In the genomic region with DNA sequence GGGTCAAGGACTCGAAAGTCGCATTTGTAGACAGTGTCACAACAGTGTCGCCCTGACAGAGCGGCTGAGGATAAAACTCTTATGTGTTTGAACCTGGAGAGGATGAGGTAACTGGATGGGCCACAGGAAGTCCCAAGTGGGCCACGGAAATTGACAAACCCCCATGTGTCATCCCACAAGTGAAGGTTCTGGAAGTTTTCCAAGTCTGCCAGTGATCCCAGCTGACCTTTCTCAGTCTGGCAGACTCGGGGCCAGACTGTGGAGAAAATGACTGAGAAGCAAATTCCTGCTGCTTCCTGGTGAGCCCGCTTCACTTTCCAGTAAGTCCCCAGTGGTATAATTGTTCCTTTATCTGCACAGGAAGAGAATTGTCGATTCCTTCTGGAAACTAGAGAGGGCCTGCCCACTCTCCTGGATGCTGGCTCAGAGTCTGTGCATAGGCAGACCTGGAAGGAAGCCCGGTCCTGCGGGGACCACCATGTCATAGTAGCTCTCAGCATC, we compare ENCODE assay signal across 8 mouse cellular contexts. TPM values are rescaled to one million over a fixed set of nuclear protein-coding genes. Genes with fewer than 3 reads are reported as not detected.
DNase-seq lines count a peak whose midpoint lies in the region; ATAC-seq and TF ChIP-seq lines count a peak whose summit lies in the region.

No protein-coding gene starts in this region.

- H3K9ac ChIP-seq in kidney, postnatal 0 days (ENCODE audit: low read depth, low read length) = no peak overlapping the region
- H3K9ac ChIP-seq in neural tube, embryonic 15.5 days (replicated peaks) = no peak overlapping the region

- H3K9me3 ChIP-seq in kidney, postnatal 0 days (replicated peaks; ENCODE audit: low read length) = no peaks in the 10 kb centered on the region
- H3K9me3 ChIP-seq in neural tube, embryonic 15.5 days (replicated peaks) = no peaks in the 10 kb centered on the region

- H3K4me3 ChIP-seq in left cerebral cortex, adult 2 months = no peak overlapping the region
- no peak overlapping the region for H3K4me3 ChIP-seq in kidney, postnatal 0 days (replicated peaks; ENCODE audit: low read depth, low read length)
- H3K4me3 ChIP-seq in olfactory bulb, adult 2 months (ENCODE audit: insufficient read depth, low read depth, low read length) = no peak overlapping the region
- no peak overlapping the region for H3K4me3 ChIP-seq in neural tube, embryonic 15.5 days (replicated peaks)

- WGBS in kidney, postnatal 0 days = 45% methylated on average over 10 of the region's 10 CpGs
- WGBS in olfactory bulb, adult 2 months = 59% methylated on average over 10 of the region's 10 CpGs
- WGBS in neural tube, embryonic 15.5 days = 74% methylated on average over 10 of the region's 10 CpGs

- intact Hi-C loops in left cerebral cortex, postnatal 4 days (cut with DNase I) = loop anchor here (5.0 to 10.0 kb wide), 2 partner anchors 312 to 919 kb away; no protein-coding TSS in a partner anchor
- intact Hi-C loops in left cerebral cortex, adult 2 months (cut with DNase I) = loop anchor here (5.0 to 10.0 kb wide), 2 partner anchors 734 to 882 kb away; partner anchors contain the start of gene Pik3r1

- DNase-seq in left cerebral cortex, postnatal 4 days = peak; percentile 72
- DNase-seq in left cerebral cortex, adult 2 months (ENCODE audit: extremely low spot score in 1 of 2, low spot score in 2 of 2) = no peak
- DNase-seq in embryo, embryonic 11 days = peak; percentile 45
- peak; percentile 59 for DNase-seq in kidney, postnatal 0 days (ENCODE audit: low spot score)
- no peak for DNase-seq in natural killer cell, adult 2 months (ENCODE audit: low spot score in 2 of 2)
- no peak for DNase-seq in thymus, postnatal 25 days

- TF ChIP-seq CTCF in left cerebral cortex, adult 2 months (IDR thresholded peaks at IDR 0.05) = no peak
- TF ChIP-seq CTCF in kidney, postnatal 0 days (IDR thresholded peaks at IDR 0.05; ENCODE audit: low read depth) = no peak
- no peak for TF ChIP-seq CTCF in olfactory bulb, adult 2 months (IDR thresholded peaks at IDR 0.05; ENCODE audit: insufficient read depth, low read depth, low read length)

- H3K4me1 ChIP-seq in kidney, postnatal 0 days (replicated peaks; ENCODE audit: insufficient read depth, low read length) = 0 out of 2 replicates have a peak, but pooled peaks cover 5% of the 10 kb centered on the region
- peaks cover 12% of the 10 kb centered on the region for H3K4me1 ChIP-seq in olfactory bulb, adult 2 months (ENCODE audit: control insufficient read depth, insufficient read depth, low read length)
- peaks cover 13% of the 10 kb centered on the region for H3K4me1 ChIP-seq in neural tube, embryonic 15.5 days

- TF ChIP-seq POLR2A in olfactory bulb, adult 2 months (IDR thresholded peaks at IDR 0.05; ENCODE audit: insufficient read depth, low read depth, low read length) = no peak

- no peaks in the 10 kb centered on the region for H3K27me3 ChIP-seq in kidney, postnatal 0 days (ENCODE audit: insufficient read depth, low read length)
- H3K27me3 ChIP-seq in neural tube, embryonic 15.5 days (replicated peaks) = 0 out of 2 replicates have a peak, but pooled peaks cover under 1% of the 10 kb centered on the region

- H3K4me2 ChIP-seq in kidney, postnatal 0 days (ENCODE audit: low read length) = no peak overlapping the region
- H3K4me2 ChIP-seq in neural tube, embryonic 15.5 days = no peak overlapping the region

- no peaks in the 10 kb centered on the region for H3K36me3 ChIP-seq in kidney, postnatal 0 days (ENCODE audit: insufficient read depth, low read length)
- no peaks in the 10 kb centered on the region for H3K36me3 ChIP-seq in neural tube, embryonic 15.5 days

- H3K27ac ChIP-seq in left cerebral cortex, adult 2 months = no peak overlapping the region
- H3K27ac ChIP-seq in kidney, postnatal 0 days = peak overlapping the region; percentile 31; the same call in 1 of the 2 replicates
- H3K27ac ChIP-seq in olfactory bulb, adult 2 months (ENCODE audit: insufficient read depth, low read depth, low read length) = 0 out of 2 replicates have a peak overlapping the region, but pooled peaks have one; percentile 11
- H3K27ac ChIP-seq in neural tube, embryonic 15.5 days (replicated peaks) = no peak overlapping the region

- ATAC-seq in kidney, postnatal 0 days (replicated peaks; ENCODE audit: low FRiP score, low read depth) = peak; percentile 26; the same call in 1 of the 2 replicates
- ATAC-seq in neural tube, embryonic 15.5 days (ENCODE audit: low FRiP score) = no peak

RNA-seq across cellular contexts. Expression of gene Cd180, which starts 47.0 kb away (rescaled TPM):
- 1 to 10 TPM; 1.4 to 2.2 TPM for total RNA-seq in left cerebral cortex, postnatal 4 days (2021)
- total RNA-seq in left cerebral cortex, adult 2 months (2021) = 1 to 10 TPM; 1.6 to 2.2 TPM
- polyA plus RNA-seq in kidney, postnatal 0 days (2015; fragmentation: Nextera tagmentation; extraction: Ambion mirVana) = 0.51 and 0.61 TPM in 2 replicates
- not detected in 2 replicates for polyA plus RNA-seq in olfactory bulb, adult 2 months (2012; ENCODE audit: insufficient read depth, insufficient read length, low replicate concordance, missing spikeins)
- 0.77 and 0.87 TPM in 2 replicates for polyA plus RNA-seq in neural tube, embryonic 15.5 days (2015; fragmentation: Nextera tagmentation; extraction: Ambion mirVana)

Comparison
In these comparisons a context has a peak if more than half of its experiments do, and no peak if none do; other contexts are left out.
1. DNase-seq: peak in left cerebral cortex, postnatal 4 days (single experiment), embryo, embryonic 11 days (single experiment) and kidney, postnatal 0 days (single experiment); none in left cerebral cortex, adult 2 months (0 of 2), natural killer cell, adult 2 months (0 of 2) and thymus, postnatal 25 days (single experiment).
2. H3K27ac ChIP-seq: peak in kidney, postnatal 0 days (single experiment) and olfactory bulb, adult 2 months (single experiment); none in left cerebral cortex, adult 2 months (single experiment) and neural tube, embryonic 15.5 days (single experiment).